Mouse (Mus musculus) B cell, adult 2 months (primary cell): ENCODE data around the gene Itm2b.

ENCODE experiments used
- DNase-seq, 2 experiments: peaks; one replicate each; pipeline ENCODE4 v3.0.0; 2022

The Itm2b gene

DNA sequence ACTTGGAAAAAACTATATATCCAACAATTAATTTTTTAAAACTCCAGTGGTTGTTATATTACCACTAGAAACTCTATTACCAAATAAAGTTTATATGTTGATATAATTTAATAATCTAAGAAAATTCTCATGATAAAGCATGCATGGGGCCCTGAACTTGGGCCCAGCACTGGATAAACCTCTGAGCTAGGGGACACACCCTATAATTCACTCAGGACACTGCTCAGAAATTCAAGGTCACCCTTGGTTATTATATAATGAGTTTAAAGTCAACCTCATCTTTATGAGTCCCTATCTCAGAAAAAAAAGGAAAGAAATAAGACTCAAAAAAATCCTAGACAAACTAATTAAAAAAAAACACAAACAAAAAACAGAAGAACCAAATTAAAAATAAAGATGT, 68.2 kb downstream of the Itm2b start:
- DNase-seq = no peak

DNA sequence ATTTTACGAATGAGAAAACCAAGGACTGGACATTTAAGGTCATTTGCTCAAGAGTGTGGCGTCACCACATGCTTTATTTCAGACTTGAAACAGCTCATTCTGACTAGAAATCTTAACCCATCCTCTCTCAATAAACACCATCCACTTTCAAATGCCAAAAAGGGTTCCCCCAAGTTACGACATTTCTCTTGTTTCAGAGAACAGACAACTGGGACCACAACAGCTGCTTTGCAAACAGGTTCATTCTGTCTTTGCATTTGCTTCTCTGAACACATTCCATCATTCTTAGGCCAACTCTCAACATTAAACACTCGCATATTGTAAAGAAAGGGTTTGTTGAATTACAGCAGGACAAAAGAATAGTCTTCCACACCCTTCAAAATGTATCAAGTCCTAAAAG, 71.2 kb downstream of the Itm2b start:
- DNase-seq = no peak

DNA sequence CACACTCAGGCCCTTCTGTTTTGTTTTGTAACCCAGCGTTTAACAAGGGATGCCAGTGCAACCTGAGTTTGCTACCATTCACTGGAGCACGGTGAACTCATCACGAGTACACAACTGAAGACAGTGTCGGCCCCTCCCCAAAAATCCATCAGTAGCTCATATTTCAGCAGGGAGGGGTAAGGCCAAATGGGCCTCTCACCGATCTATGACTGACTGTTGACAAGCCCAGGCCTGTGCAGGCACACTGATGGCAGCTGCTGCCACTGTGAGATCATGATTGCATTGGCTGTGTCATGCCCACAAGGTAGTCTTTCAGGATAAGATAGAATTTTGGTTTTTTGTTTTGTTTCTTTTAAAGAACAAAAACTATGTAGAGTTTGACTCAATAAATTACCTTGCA, 71.7 kb downstream of the Itm2b start:
- no peak for DNase-seq

DNA sequence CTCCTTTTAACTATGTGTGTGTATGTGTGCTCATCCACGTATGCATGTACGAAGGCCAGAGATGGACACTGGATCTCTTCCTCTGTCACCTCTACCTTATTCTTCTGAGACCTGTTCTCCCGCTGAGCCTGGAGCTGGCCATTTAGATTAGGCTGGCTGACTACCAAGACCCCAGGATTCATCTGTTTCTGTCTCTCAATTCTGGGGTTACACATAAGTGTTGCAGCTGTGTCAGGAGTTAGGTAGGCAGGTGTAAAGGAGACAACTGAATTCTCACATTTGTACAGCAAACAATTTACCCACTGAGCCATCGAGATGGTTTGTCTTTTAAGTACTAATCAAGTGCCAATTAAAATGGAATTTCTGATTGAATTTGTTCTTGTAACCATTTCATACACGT, 72.2 kb downstream of the Itm2b start:
- no peak for DNase-seq
